Mouse (Mus musculus) embryonic facial prominence, embryonic 14.5 days (tissue): ENCODE measurements around the gene Snf8. TPM values are rescaled to one million over a fixed set of nuclear protein-coding genes. Genes with fewer than 3 reads are reported as not detected.

Experiments used
- ATAC-seq: fragments of 200-750 bp; cut with Nextera tagmentation; 2 replicates; pipeline ENCODE4 v1.8.0; 2017; ENCODE audit warnings: low read depth, moderate number of reproducible peaks, moderate TSS enrichment
- DNase-seq: peaks from one replicate; pipeline ENCODE4 v3.0.0-alpha.2; 2015; ENCODE audit warnings: low spot score
- H3K27ac ChIP-seq: fragments of 300-500 bp; sonication (generic); replicated peaks from 2 replicates; pipeline ENCODE4 v1.5.1; 2014; ENCODE audit warnings: low read depth, mild to moderate bottlenecking, low read length, moderate library complexity
- H3K27me3 ChIP-seq: fragments of 300-500 bp; sonication (generic); replicated peaks from 2 replicates; pipeline ENCODE4 v1.6.1; 2014; ENCODE audit warnings: low read length; ENCODE audit not compliant: control insufficient read depth, insufficient read depth
- H3K36me3 ChIP-seq: fragments of 300-500 bp; sonication (generic); 2 replicates; pipeline ENCODE4 v1.6.1; 2014; ENCODE audit warnings: low read length, mixed read lengths; ENCODE audit not compliant: control insufficient read depth, insufficient read depth
- H3K4me1 ChIP-seq: fragments of 300-500 bp; sonication (generic); 2 replicates; pipeline ENCODE4 v1.6.1; 2014; ENCODE audit warnings: antibody characterized with exemption, low read length; ENCODE audit not compliant: control insufficient read depth, insufficient read depth
- H3K4me2 ChIP-seq: fragments of 300-500 bp; sonication (generic); 2 replicates; pipeline ENCODE4 v1.6.1; 2014; ENCODE audit warnings: low read depth, mild to moderate bottlenecking, low read length, moderate library complexity, mixed read lengths
- H3K4me3 ChIP-seq: fragments of 300-500 bp; sonication (generic); 2 replicates; pipeline ENCODE4 v1.5.1; 2014; ENCODE audit warnings: low read depth, mild to moderate bottlenecking, low read length
- H3K9ac ChIP-seq: fragments of 300-500 bp; sonication (generic); 2 replicates; pipeline ENCODE4 v1.6.1; 2014; ENCODE audit warnings: low read depth, mild to moderate bottlenecking, low read length, moderate library complexity, mixed read lengths
- H3K9me3 ChIP-seq: fragments of 300-500 bp; sonication (generic); 2 replicates; pipeline ENCODE4 v1.6.1; 2016; ENCODE audit warnings: low read length; ENCODE audit not compliant: control insufficient read depth
- WGBS: fragments of 180-500 bp; shearing (Covaris S2); extraction: QIAGEN DNeasy Blood & Tissue Kit; methylation state at CpG from one replicate; pipeline ENCODE4 v1.1.7; 2014; 5-methylcytosine and 5-hydroxymethylcytosine counted together
- polyA plus RNA-seq: library from polyadenylated mRNA; unstranded; fragments of >200 nt; fragmentation: Nextera tagmentation; extraction: Ambion mirVana; gene quantifications from 2 replicates; pipeline ENCODE4 v1.2.1, GENCODE M21; 2014

Snf8 gene
- polyA plus RNA-seq, 1 experiment from 2014 or later = 33.4 TPM

DNA sequence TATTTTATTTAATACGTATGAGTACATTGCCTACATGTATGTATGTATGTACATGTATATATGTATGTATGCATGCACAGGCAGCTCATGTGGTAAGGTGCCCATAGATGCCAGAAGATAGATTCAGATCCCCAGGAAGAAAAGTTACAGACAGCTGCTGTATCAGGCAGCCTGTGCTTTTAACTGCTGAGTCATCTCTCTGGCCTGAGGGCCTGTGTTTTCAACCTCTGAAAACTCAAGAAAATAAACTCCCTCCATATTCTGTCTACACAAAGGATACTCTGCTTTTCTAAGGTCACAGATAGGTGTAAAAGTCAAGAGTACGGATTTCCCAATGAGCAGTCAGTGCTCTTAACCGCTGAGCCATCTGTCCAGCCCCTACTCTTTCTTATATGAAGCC is 16.2 kb downstream of the Snf8 start:
- H3K27ac ChIP-seq = no peak overlapping the region
- H3K9ac ChIP-seq = no peak overlapping the region
- WGBS = 94% methylated on average over 3 of the region's 3 CpGs
- no peak overlapping the region for H3K4me2 ChIP-seq
- H3K36me3 ChIP-seq = peaks cover 88% of the 10 kb centered on the region
- DNase-seq (no peak), ATAC-seq (no peak)
- H3K4me3 ChIP-seq = no peak overlapping the region
- H3K9me3 ChIP-seq = no peaks in the 10 kb centered on the region
- no peaks in the 10 kb centered on the region for H3K4me1 ChIP-seq
- no peaks in the 10 kb centered on the region for H3K27me3 ChIP-seq

DNA sequence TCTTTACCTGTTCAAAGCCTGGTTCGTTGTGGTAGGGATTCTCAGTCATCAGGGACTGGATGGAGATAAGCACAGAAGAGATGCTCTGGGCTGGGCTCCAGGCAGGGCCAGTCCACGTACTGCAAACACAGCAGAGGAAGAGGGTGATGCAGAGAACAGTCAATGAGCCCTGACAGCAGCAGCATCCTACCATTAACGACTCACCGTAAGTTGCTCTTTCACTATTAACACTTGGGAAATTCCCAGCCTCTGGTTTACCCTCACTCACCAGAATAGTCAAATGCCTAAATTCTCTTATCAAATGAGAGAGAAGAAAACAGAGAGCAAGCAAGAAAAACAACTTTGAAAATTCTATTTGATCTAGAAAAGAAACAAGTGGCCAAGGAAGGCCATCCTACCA is 23.6 kb downstream of the Snf8 start:
- Histone ChIP-seq H3K4me2 (no peak overlapping the region), H3K9ac (no peak overlapping the region), H3K27ac (no peak overlapping the region), H3K4me1 (peaks cover 2% of the 10 kb centered on the region; the same call in 1 of the 2 replicates), H3K4me3 (no peak overlapping the region), H3K36me3 (peaks cover 92% of the 10 kb centered on the region), H3K27me3 (no peaks in the 10 kb centered on the region), H3K9me3 (no peaks in the 10 kb centered on the region)
- ATAC-seq = no peak
- no peak for DNase-seq
- WGBS = 96% methylated on average over 4 of the region's 4 CpGs

DNA sequence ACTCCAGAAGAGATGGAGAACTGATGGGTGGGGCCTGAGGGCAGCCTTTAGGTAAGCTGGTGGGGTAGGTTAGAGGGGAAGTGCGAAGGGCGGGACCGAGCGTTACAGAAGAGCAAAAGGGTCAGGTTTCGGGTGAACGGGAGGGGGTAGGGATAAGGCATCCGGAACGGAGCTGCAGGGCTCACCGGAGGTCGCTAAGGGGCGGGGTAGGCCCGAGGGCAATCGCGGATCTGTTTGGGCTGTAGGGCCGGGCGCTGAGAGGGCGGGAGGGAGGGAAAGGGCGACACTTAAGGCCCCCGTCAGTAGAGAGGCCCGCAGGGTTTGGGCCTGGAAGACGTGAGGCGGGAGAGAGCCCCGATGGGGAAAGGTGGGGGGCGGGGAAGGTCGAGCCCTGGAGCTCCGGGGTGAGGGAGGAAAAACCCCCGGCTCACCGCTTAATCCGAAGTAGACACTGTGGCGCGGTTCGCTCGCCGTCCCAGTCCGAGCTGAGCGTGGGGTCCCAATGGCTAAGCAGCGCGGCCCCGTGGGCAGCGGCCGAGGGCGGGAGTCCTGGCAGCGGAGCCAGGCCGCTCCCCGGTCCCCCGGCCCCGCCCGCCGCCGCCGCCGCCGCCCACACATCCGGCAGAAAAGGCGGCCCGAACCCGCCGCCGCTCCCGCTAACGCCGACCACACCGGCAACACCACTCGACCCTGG is 30.0 kb downstream of the Snf8 start:
- peak; percentile 45 for DNase-seq
- H3K9ac ChIP-seq = peak overlapping the region; percentile 93
- under 1% methylated on average over 19 of the region's 64 CpGs for WGBS
- peak; percentile 51 for ATAC-seq
- peaks cover 33% of the 10 kb centered on the region for H3K36me3 ChIP-seq
- H3K27me3 ChIP-seq = no peaks in the 10 kb centered on the region
- peaks cover 12% of the 10 kb centered on the region for H3K4me1 ChIP-seq
- peak overlapping the region; percentile 95 for H3K4me3 ChIP-seq
- H3K4me2 ChIP-seq = peak overlapping the region; percentile 92
- H3K27ac ChIP-seq = peak overlapping the region; percentile 84
- H3K9me3 ChIP-seq = no peaks in the 10 kb centered on the region

DNA sequence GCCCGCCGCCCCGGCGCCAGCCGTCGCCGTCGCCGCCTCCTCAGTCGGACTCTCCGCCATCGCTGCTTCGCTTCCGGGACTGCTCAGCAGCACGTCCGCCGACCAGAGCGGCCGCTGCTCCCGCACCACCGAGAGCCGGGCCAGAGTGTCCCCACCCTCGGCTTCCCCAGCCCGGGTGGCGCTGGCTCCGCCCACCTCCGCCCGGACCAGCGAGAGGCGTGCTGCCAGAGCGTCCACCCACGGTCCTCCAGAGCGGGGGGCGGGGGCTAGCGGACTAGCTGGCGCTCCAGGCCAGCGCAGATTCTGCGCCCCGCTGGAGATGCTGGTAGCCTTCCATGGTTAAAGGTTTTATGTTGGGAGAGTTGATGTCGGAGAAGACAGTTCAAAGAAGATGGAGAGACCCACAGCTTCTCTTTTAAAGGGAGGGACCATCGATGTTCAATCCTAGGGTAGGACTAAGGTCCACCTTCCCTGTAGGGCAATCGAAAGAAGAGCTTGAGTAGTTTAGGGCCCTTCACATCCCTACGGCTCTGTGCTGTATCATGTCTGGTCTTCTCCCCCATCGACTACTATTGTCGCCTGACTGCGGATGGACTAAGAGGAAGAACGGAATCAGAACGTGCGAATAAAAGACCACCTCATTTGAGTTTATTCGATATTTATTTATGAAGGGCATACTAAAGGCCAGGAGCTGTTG is 30.7 kb downstream of the Snf8 start, which contains the start of gene Ube2z:
Ube2z (minus strand) TSS at position 174 of the 697 bp plus-strand sequence.
- H3K4me1 ChIP-seq = peaks cover 12% of the 10 kb centered on the region
- peak within 1 kb of the TSS; percentile 95 for H3K4me3 ChIP-seq
- H3K9me3 ChIP-seq = no peaks in the 10 kb centered on the region
- H3K27ac ChIP-seq = peak within 1 kb of the TSS; percentile 84
- peak; percentile 98 for ATAC-seq
- peak within 1 kb of the TSS; percentile 92 for H3K4me2 ChIP-seq
- peak within 1 kb of the TSS; percentile 93 for H3K9ac ChIP-seq
- DNase-seq = peak; percentile 97
- no peaks in the 10 kb centered on the region for H3K27me3 ChIP-seq
- peaks cover 26% of the 10 kb centered on the region for H3K36me3 ChIP-seq
- 7% methylated on average over 36 of the region's 50 CpGs for WGBS

DNA sequence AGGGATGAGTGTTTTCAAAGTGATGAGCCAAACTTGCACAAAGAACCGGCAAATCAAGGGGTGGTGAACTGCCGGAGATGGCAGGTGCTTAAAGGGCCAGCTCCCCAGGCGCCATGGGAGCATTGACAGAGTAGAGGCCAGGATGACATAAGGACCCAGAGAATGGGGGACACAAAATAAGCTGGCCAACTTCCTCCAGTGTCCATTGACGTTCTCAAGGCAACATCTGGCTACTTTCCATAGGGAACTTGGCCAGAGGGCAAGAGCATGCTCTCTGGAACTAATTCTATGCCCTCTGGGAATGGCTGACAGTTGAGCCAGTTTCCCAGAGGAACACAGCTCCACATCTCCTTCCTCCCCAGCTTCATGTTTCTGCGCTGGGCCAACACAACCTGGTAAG is 33.5 kb downstream of the Snf8 start:
- ATAC-seq = no peak
- H3K4me1 ChIP-seq = peaks cover 11% of the 10 kb centered on the region
- no peak for DNase-seq
- no peaks in the 10 kb centered on the region for H3K9me3 ChIP-seq
- no peak overlapping the region for H3K4me2 ChIP-seq
- H3K27me3 ChIP-seq = no peaks in the 10 kb centered on the region
- no peak overlapping the region for H3K27ac ChIP-seq
- 66% methylated on average over 5 of the region's 5 CpGs for WGBS
- no peak overlapping the region for H3K9ac ChIP-seq
- peaks cover 16% of the 10 kb centered on the region for H3K36me3 ChIP-seq
- no peak overlapping the region for H3K4me3 ChIP-seq

DNA sequence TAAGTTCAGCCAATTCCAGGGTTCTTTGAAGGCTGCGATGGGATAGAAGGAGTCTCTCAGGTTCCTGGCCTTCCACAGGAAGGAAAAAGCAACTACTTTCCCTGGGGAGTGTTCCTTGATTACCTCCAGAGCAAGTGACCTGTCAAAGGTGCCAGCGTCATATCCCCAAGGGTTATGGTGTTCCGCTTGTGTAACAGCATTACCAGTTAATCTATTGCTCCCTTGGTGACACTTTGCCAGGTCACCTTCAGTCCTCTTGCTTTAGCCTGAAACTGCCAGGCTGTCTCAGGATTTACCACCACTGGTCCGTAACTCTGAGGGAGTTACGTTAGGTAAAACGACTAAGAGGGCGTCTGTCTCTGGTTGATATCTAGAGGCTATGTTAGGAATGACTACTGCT is 35.7 kb downstream of the Snf8 start:
- Histone ChIP-seq H3K4me1 (peaks cover 12% of the 10 kb centered on the region), H3K4me3 (no peak overlapping the region), H3K9ac (no peak overlapping the region), H3K9me3 (no peaks in the 10 kb centered on the region), H3K36me3 (peaks cover 21% of the 10 kb centered on the region), H3K27ac (no peak overlapping the region), H3K4me2 (no peak overlapping the region), H3K27me3 (no peaks in the 10 kb centered on the region)
- 91% methylated on average over 7 of the region's 7 CpGs for WGBS
- ATAC-seq = no peak
- DNase-seq = no peak

DNA sequence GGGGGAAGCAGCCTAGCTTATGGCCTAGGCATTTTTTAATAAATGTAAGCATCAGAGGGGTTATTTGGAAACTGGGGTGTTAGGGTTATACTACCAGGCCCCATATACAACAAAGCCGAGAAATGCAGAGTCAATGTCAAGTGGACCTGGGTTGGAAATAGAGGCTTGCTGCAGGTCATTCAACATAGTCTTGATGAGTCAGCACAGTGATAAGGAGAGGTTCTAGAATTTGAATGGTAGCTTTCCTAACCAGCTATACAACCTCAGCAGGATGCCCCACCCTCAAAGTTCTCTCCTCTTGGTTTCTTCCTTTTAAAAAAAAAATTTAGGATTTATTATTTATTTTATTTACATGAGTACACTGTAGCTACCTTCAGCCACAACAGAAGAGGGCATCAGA is 36.3 kb downstream of the Snf8 start:
- ATAC-seq = no peak
- 91% methylated on average over 1 of the region's 1 CpGs for WGBS

DNA sequence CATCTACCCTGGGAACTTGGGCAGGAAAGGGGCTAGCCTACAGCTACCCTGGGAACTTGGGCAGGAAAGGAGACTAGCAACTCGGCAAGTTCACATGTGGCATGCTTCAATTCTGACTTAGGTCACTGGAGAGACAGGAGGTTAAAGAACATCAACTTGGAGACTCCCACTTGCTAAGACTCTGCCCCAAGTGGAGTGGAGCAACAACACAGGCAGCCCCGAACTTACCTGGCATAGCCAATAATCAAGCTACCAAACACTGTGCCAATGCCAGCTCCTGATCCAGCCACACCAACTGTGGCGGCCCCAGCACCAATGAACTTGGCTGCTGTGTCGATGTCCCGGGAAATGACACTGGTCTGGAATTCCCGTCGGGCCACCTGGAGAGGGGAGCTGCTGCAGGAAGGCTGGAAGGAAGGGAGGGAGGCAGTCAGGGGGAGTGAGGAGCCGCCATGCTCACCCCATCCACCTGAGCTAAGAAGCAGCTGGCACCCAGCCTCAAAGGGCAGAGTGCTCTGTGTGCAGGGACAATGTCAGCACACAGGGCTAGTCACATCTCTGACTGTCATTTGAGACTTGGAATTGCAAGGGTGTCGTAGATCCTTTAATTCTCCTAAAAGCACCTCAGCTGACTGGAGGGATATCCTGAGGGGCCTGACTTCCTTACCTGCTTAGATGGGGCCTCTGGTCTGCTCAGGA is 38.8 kb downstream of the Snf8 start:
- 76% methylated on average over 8 of the region's 9 CpGs for WGBS
- ATAC-seq = no peak
- peak overlapping the region; percentile 81 for H3K4me2 ChIP-seq

More for the DNA sequence above, 36.3 kb downstream of the Snf8 start:
- Histone ChIP-seq H3K27ac (no peak overlapping the region), H3K4me1 (peaks cover 6% of the 10 kb centered on the region), H3K36me3 (peaks cover 21% of the 10 kb centered on the region), H3K4me2 (no peak overlapping the region), H3K9ac (no peak overlapping the region), H3K4me3 (no peak overlapping the region), H3K27me3 (no peaks in the 10 kb centered on the region), H3K9me3 (no peaks in the 10 kb centered on the region)
- DNase-seq = no peak

More for the DNA sequence above, 38.8 kb downstream of the Snf8 start:
- Histone ChIP-seq H3K27ac (no peak overlapping the region), H3K9ac (peak overlapping the region; percentile 81; the same call in 1 of the 2 replicates), H3K36me3 (peaks cover 21% of the 10 kb centered on the region), H3K4me1 (peaks cover 6% of the 10 kb centered on the region), H3K9me3 (no peaks in the 10 kb centered on the region), H3K4me3 (peak overlapping the region; percentile 78; the same call in 1 of the 2 replicates), H3K27me3 (no peaks in the 10 kb centered on the region)
- no peak for DNase-seq
